Mouse (Mus musculus): Measurements from ENCODE around the gene Osbpl6.
A peak's percentile ranks its signal among the peaks of the same experiment; 100 is the strongest.

The Osbpl6 gene

GRCm38 (mm10) chr2:76406151-76406936 is at the start of gene Osbpl6:
Gene Osbpl6 (plus strand): TSS chr2:76406508.
- DNase-seq (ENCODE audit: low spot score) = no peak

- no peak for DNase-seq (ENCODE audit: low spot score)
Measured at GRCm38 (mm10) chr2:76360226-76360625, 46.1 kb upstream of the Osbpl6 start, which contains the start of gene Cyct. Gene Cyct (minus strand): TSS chr2:76360450.

GRCm38 (mm10) chr2:76362111-76362510 is 44.2 kb upstream of the Osbpl6 start:
- DNase-seq (ENCODE audit: low spot score) = no peak

- DNase-seq (ENCODE audit: low spot score) = no peak
Measured at GRCm38 (mm10) chr2:76365811-76366210, 40.5 kb upstream of the Osbpl6 start.

- DNase-seq (ENCODE audit: low spot score) = peak; percentile 53
Measured at GRCm38 (mm10) chr2:76367188-76367922, 39.0 kb upstream of the Osbpl6 start.

GRCm38 (mm10) chr2:76368861-76369660 is 37.2 kb upstream of the Osbpl6 start:
- DNase-seq (ENCODE audit: low spot score) = no peak

GRCm38 (mm10) chr2:76369821-76370655 is 36.3 kb upstream of the Osbpl6 start, which contains the start of gene Rbm45:
Gene Rbm45 (plus strand): TSS chr2:76369984.
- DNase-seq (ENCODE audit: low spot score) = peak; percentile 64

GRCm38 (mm10) chr2:76370656-76370922 is 35.7 kb upstream of the Osbpl6 start:
- DNase-seq (ENCODE audit: low spot score) = no peak

GRCm38 (mm10) chr2:76372244-76372643 is 34.1 kb upstream of the Osbpl6 start:
- no peak for DNase-seq (ENCODE audit: low spot score)

- DNase-seq (ENCODE audit: low spot score) = no peak
Measured at GRCm38 (mm10) chr2:76374544-76375206, 31.6 kb upstream of the Osbpl6 start.

GRCm38 (mm10) chr2:76378646-76379045 is 27.7 kb upstream of the Osbpl6 start:
- DNase-seq (ENCODE audit: low spot score) = no peak

- no peak for DNase-seq (ENCODE audit: low spot score)
Measured at GRCm38 (mm10) chr2:76386531-76386930, 19.8 kb upstream of the Osbpl6 start.

- DNase-seq (ENCODE audit: low spot score) = no peak
Measured at GRCm38 (mm10) chr2:76400178-76400577, 6.1 kb upstream of the Osbpl6 start.

GRCm38 (mm10) chr2:76405596-76406150 is 635 bp upstream of the Osbpl6 start:
- DNase-seq (ENCODE audit: low spot score) = no peak

- no peak for DNase-seq (ENCODE audit: low spot score)
Measured at GRCm38 (mm10) chr2:76406937-76407441, 681 bp downstream of the Osbpl6 start.

GRCm38 (mm10) chr2:76409526-76409925 is 3.2 kb downstream of the Osbpl6 start:
- DNase-seq (ENCODE audit: low spot score) = no peak

- no peak for DNase-seq (ENCODE audit: low spot score)
Measured at GRCm38 (mm10) chr2:76409986-76410385, 3.7 kb downstream of the Osbpl6 start.

- DNase-seq (ENCODE audit: low spot score) = no peak
Measured at GRCm38 (mm10) chr2:76412924-76413323, 6.6 kb downstream of the Osbpl6 start.

- no peak for DNase-seq (ENCODE audit: low spot score)
Measured at GRCm38 (mm10) chr2:76417446-76418141, 11.3 kb downstream of the Osbpl6 start.

GRCm38 (mm10) chr2:76418142-76418518 is 11.8 kb downstream of the Osbpl6 start:
- DNase-seq (ENCODE audit: low spot score) = no peak

Data from urinary bladder, postnatal 10 days (tissue).